Mouse (Mus musculus) megakaryocyte-erythroid progenitor cell, adult 5-6 weeks (primary cell): ENCODE measurements around the gene Fam209. TPM values are rescaled to one million over a fixed set of nuclear protein-coding genes. Genes with fewer than 3 reads are reported as not detected.

ENCODE experiments used
- ATAC-seq: replicated peaks from 2 replicates; pipeline ENCODE4 v1.8.0; 2016; ENCODE audit warnings: mild to moderate bottlenecking, inconsistent platforms; ENCODE audit not compliant: severe bottlenecking, poor library complexity, low FRiP score, low TSS enrichment
- total RNA-seq, 2 experiments: library from RNA; stranded (forward) in 1 of 2; stranded (reverse) in 1 of 2; fragments of 200-1000, 215-1000 nt in 1 of 2; fragments of >200 nt in 1 of 2; fragmentation: Nextera tagmentation in 1 of 2; gene quantifications; 2 replicates each; pipeline ENCODE4 v1.2.3; 2014 to 2017

Gene Fam209
- total RNA-seq, 2 experiments from 2014 or later: 2.8 to 6.7 TPM

GRCm38 (mm10) chr2:172474970-172475369, 2.6 kb downstream of the Fam209 start:
- ATAC-seq: peak; percentile 61

DNA sequence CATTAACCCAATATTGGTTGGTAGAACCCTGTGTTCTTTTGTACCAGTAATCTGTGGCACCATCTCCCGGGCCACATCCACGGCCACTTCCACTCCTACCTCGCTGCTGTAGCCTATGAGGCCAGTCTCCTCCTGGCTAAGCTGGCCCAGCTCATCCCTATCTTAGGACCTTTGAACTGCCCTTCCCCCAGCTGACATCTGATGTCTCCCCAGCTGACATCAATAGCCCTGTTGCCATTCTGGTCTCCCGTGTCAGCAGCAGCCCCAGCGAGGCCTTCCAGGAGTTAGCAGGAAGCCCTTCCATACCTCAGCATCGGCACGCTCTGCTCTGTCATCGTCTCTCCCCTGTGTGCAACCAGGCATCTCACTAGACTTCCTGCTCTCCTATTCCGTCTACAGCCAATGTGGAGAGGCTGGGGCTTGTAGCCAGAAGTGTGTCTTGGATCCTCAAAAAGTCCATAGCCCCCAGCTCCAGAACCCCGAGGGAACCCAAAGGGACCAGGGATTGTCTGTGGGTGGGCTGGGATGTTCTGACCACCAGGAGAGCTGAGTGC, 4.5 kb downstream of the Fam209 start:
- no peak for ATAC-seq

DNA sequence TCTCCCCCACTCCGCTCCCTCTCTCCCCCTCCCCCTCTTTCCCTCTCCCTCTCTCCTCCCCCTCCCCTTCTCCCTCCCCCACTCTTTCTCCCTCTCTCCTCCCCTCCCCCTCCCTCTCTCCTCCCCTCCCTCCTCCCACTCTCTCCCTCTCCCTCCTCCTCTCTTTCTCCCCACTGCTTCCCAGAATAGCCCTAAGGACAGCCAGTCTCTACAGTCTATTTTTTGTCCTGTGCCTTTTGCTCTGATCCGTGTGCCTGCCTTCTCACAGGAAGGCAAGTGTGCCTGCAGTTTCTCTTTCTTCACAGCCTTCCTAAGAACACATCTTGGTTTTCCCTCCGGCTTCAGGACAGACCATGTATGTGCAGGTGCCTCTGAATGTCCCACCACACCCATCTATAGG, 5.0 kb downstream of the Fam209 start:
- no peak for ATAC-seq

GRCm38 (mm10) chr2:172477860-172478259, 5.5 kb downstream of the Fam209 start:
- ATAC-seq: peak; percentile 58

DNA sequence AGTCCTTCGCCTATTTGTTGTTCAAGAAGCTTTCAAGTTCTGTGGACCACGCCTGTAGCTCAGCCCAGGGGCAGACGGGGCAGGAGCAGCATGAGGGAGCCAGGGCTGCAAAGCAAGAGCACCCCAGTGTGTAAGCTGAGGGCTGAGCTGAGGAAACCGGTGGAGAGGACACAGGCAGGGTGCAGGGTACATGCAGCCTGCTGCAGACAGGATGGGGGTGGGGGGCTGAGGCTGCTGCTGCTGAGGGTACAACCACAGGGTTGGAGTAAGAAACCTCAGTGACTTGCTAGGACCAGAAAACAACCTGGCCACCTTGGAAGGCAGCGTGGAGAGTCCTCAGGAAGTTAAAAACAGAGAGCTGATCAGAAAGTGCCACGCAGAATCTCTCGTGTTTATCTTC, 8.0 kb downstream of the Fam209 start:
- ATAC-seq: no peak

DNA sequence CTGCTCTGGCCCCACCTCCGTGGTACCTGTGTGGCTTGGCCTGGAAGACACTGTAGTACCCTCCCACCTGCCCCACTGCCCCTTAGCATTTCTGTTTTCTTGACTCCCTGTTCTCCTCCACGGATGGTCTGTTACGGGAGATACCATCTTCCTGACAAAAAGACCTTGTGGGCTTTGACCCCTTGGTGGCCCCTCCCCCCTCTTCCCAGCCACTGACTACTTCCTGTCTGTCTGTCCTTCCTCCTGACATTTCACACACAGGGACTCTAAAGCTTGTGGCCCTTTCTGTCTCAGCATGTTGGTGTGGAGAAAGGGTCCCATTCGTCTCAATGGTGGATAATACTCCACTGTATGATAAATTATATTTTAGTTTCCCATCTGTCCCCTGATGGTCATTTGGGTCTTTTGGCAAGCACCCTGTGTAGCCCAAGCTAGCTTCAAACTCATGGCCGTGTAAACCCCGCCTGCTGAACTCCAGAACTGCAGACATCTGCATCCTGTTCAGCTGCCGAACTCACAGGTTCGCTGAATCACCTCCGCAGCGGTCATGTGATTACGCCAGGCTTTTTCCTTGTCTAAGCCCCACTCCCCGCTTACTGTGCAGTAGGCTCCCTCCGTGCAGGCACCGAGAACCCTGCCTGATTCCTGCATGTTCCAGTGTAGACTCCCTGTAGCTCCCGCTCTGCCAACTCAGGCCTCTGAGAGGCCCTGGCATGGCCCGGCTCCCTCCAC, 9.5 kb downstream of the Fam209 start:
- no peak for ATAC-seq

DNA sequence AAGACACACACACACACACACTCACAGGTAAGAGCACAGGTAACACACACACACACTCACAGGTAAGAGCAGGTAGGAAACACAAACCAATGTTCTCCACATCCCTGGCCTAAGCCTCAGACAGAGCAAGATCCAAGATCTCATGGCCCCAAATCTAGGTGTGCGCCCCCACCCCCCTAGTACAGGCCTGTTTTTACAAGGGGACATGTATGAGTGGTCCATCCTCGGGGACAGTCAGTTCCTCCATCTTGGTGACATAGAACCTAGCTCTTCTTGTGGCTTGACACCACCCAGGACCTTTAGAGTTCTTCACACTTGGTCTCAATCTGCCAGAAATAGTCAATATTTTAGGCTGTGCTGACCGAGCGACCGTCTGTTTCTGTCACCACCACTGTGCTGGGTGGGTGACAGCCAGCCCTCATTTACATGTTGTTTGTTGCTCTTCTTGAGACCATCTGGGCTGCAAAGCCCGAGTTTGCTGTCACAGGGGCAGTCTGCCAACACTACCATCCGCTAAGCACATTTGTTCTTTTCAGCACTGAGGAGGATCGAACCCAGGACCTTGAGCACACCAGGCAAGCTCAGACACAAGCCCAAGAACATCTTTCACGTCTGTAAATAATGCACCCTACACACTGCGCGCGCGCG, 11.6 kb downstream of the Fam209 start:
- ATAC-seq: no peak

DNA sequence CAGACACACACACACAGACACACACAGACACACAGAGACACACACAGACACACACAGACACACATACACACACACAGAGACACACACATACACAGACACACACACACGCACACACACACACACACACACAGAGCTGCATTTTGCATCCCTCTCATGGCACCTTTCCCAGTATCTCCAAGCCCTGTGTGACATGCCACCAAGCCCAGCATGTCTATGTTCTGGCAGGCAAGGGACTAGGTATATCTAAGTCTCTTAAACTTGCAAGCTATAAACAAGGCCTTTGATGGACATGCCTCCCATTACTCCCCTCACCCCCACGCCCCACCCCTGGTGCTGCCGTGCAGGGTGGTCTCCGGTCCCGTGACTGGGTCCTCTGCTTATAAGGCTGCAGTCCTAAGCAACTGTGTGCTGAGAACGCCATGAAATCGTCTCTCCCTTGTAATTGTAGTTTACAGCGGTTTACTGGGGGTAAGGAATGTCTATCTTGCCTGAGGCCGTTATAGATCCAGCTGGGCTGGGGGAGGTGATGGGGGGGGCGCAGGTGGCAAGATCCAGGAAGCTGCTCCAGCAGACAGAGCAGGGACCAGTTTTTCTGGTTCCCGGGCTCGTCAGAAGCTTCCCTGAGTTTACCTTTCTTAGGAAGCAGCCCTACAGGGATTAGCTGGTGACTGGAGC, 12.5 kb downstream of the Fam209 start:
- no peak for ATAC-seq

GRCm38 (mm10) chr2:172496736-172497345, 24.5 kb downstream of the Fam209 start:
- ATAC-seq: no peak

GRCm38 (mm10) chr2:172498823-172499222, 26.5 kb downstream of the Fam209 start:
- no peak for ATAC-seq

GRCm38 (mm10) chr2:172500752-172501316, 28.5 kb downstream of the Fam209 start:
- peak; percentile 92 for ATAC-seq

GRCm38 (mm10) chr2:172501341-172501740, 29.0 kb downstream of the Fam209 start:
- peak; percentile 77 for ATAC-seq

DNA sequence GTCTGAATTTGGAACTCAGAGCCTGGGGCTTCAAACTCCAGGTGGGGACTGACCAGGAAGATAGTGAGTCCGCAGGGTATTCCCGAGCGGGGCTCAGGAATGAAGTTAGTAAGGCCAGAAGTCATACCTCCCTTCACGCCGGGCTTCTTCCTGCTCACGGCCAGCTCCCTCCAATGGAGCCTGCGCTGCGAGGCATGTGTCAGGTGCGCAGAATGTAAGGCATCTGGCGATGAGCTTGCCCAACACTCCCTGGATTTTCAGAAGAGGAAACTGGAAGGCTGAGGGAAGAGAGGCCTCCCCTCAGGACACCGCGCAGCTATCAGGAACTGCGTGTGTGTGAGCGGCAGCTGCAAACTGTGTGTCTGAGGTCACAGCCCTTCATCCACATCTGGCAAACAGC, 29.8 kb downstream of the Fam209 start:
- no peak for ATAC-seq

DNA sequence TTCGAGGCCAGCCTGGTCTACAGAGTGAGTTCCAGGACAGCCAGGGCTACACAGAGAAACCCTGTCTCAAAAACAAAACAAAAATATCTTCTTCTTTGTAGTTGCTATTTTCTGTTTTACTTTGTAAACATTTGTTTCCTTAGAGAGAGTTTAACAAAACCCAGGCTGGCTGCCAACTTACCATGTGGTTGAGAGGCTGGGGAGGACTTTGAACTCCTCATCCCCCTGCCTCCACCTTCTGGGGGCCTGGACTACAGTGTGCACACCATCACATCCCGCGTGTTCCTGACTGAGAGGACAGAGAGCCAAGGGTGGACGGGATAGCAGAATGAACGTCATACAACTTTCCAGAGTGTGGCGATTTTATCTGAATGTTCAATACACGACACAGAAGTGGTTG, 33.8 kb downstream of the Fam209 start:
- ATAC-seq: no peak

- no peak for ATAC-seq
These were observed 37.9 kb downstream of the Fam209 start for GRCm38 (mm10) chr2:172510056-172510712.

GRCm38 (mm10) chr2:172510899-172511298, 38.6 kb downstream of the Fam209 start:
- ATAC-seq: no peak

DNA sequence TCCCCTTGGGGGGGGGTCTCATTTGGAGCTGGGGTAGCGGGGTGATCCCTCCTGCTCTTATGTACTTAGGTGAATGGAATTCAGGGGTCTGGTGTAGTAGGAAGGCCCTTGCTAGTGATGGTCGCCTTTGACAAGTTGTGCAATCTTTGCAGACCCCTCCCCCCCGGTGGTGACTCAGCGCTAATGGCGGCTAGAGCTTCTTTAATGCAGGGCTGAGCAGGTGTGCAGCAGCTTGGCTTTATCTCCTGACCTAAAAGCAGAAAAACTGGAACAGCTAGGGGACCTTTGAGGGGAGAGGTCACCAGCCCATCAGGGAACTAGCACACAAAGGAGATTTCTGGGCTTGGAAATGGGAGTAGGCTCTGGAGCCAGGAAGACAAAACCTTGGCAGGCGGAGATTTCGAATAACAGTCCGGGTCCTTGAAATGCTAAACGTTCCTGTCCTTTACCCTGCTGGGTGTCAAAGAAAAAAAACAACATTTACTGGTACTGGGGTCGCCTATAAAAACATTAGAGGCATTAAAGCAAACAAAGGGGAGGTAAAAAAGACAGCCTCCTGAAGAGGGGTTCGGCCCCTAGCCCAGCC, 44.2 kb downstream of the Fam209 start:
- no peak for ATAC-seq

DNA sequence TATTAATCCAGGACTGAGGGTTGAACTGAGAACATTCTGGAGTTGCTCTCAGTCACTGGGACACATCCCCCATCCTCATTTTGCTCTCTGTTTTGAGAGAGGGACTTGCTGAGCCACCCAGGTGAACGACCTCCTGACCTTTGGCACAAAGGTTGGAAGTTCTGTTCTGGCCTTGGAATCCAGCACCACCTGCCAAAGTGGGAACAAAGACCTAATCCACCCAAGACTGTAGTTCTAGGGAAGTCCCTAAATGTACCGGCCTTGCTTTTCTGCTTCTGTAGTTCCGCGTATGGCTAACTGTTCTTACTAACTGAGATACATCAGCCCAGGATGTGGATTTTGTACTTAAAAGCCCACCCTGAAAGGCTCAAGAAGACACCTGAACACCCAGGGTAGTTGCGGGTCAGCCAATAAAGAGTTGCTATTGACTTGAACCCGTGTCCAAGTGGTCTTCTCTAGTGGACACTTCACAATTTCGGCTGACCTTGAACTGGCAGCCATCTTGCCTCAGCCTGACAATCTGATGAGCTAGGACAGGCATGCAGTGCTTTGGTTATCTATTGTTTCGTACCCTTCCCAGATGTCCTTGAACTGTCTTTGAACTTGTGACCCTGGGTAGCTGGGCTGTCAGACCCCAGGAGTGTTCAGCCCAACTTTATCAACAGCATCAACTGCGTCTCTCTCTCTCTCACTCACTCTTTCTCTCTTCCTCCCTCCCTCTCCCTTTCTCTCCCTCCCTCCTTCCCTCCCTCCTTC, 48.5 kb downstream of the Fam209 start:
- ATAC-seq: no peak
